Mouse (Mus musculus) ZHBTc4 (cell line): ENCODE results near the gene Tmem108.
A peak's percentile ranks its signal among the peaks of the same experiment; 100 is the strongest.

Source experiments
- DNase-seq: peaks from one replicate; pipeline ENCODE4 v3.0.0-alpha.2; 2011; ENCODE audit warnings: low read depth, low spot score

Gene Tmem108

GRCm38 (mm10) chr9:103459307-103459706 is 302.3 kb downstream of the Tmem108 start:
- no peak for DNase-seq

- no peak for DNase-seq
Measured at GRCm38 (mm10) chr9:103449651-103450050, 312.0 kb downstream of the Tmem108 start.

GRCm38 (mm10) chr9:103449092-103449491 is 312.5 kb downstream of the Tmem108 start:
- no peak for DNase-seq

GRCm38 (mm10) chr9:103444656-103445055 is 317.0 kb downstream of the Tmem108 start:
- DNase-seq: peak; percentile 62

- no peak for DNase-seq
Measured at GRCm38 (mm10) chr9:103443824-103444185, 317.8 kb downstream of the Tmem108 start.

GRCm38 (mm10) chr9:103443121-103443823 is 318.4 kb downstream of the Tmem108 start:
- DNase-seq: no peak

GRCm38 (mm10) chr9:103440597-103440996 is 321.0 kb downstream of the Tmem108 start:
- DNase-seq: no peak

GRCm38 (mm10) chr9:103437104-103437503 is 324.5 kb downstream of the Tmem108 start:
- no peak for DNase-seq

GRCm38 (mm10) chr9:103434116-103434515 is 327.5 kb downstream of the Tmem108 start:
- DNase-seq: peak; percentile 73
